Comparison of ENCODE assay signal across 9 mouse cellular contexts in the genomic region with DNA sequence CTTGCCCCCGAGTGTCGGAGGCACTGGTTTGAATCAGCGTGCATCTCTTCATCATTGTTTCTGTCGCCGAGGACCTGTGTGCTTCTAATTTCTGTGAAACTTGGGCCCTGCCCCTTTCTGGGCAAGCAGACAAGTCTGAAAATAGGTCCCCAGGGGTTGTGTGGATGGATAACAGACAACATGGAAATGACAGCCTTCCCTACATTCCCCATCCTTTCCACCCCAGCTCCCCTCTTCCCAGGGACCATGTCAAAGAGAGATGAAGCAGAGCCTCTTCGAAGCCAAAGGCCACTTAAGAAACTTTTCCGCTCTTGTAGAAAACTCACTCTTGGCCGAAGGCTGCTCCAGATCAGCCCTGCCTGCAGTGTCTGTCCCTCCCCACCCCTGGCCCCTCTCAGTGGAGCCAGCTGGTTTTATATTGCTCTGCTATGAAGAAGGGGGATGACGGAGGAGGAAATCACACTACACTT.
DNase-seq lines count a peak whose midpoint lies in the region; ATAC-seq lines count a peak whose summit lies in the region.
"Had no signal": no experiment of that assay in that cellular context is flagged by ENCODE, and none has a peak within 500 bp of the region (broad histone marks: within the 10 kb centered on the region; RNA-seq: fewer than 3 reads in every experiment).

No protein-coding gene starts in this region.

- H3K27ac ChIP-seq in embryonic facial prominence, embryonic 13.5 days: peak overlapping the region; percentile 89
- H3K27ac ChIP-seq in heart, embryonic 13.5 days (replicated peaks): peak overlapping the region; percentile 91
- peak overlapping the region; percentile 90 for H3K27ac ChIP-seq in kidney, embryonic 14.5 days (ENCODE audit: low read depth, low read length)

- H3K36me3 ChIP-seq in embryonic facial prominence, embryonic 13.5 days: no peaks in the 10 kb centered on the region
- no peaks in the 10 kb centered on the region for H3K36me3 ChIP-seq in heart, embryonic 13.5 days
- H3K36me3 ChIP-seq in kidney, embryonic 14.5 days (ENCODE audit: control insufficient read depth, insufficient read depth, low read length): no peaks in the 10 kb centered on the region

- peak overlapping the region; percentile 37 for H3K4me3 ChIP-seq in embryonic facial prominence, embryonic 13.5 days
- H3K4me3 ChIP-seq in heart, embryonic 13.5 days: peak overlapping the region; percentile 49
- peak overlapping the region; percentile 24; the same call in 1 of the 2 replicates for H3K4me3 ChIP-seq in kidney, embryonic 14.5 days (ENCODE audit: low read length)

- WGBS in embryonic facial prominence, embryonic 13.5 days: 16% methylated on average over 9 of the region's 9 CpGs
- WGBS in heart, embryonic 13.5 days: 14% methylated on average over 9 of the region's 9 CpGs
- 20% methylated on average over 9 of the region's 9 CpGs for WGBS in kidney, embryonic 14.5 days

- peaks cover 27% of the 10 kb centered on the region for H3K4me1 ChIP-seq in embryonic facial prominence, embryonic 13.5 days
- H3K4me1 ChIP-seq in heart, embryonic 13.5 days: peaks cover 42% of the 10 kb centered on the region
- H3K4me1 ChIP-seq in kidney, embryonic 14.5 days (ENCODE audit: control insufficient read depth, insufficient read depth, low read length): peaks cover 27% of the 10 kb centered on the region

- H3K4me2 ChIP-seq in embryonic facial prominence, embryonic 13.5 days: peak overlapping the region; percentile 69
- H3K4me2 ChIP-seq in heart, embryonic 13.5 days: peak overlapping the region; percentile 73
- H3K4me2 ChIP-seq in kidney, embryonic 14.5 days (replicated peaks; ENCODE audit: low read depth, low read length): peak overlapping the region; percentile 53

- no peaks in the 10 kb centered on the region for H3K27me3 ChIP-seq in embryonic facial prominence, embryonic 13.5 days
- H3K27me3 ChIP-seq in heart, embryonic 13.5 days (replicated peaks): no peaks in the 10 kb centered on the region
- no peaks in the 10 kb centered on the region for H3K27me3 ChIP-seq in kidney, embryonic 14.5 days (ENCODE audit: control insufficient read depth, insufficient read depth, low read length)
- H3K27me3 ChIP-seq: CH12.LX had no signal

- H3K9ac ChIP-seq in embryonic facial prominence, embryonic 13.5 days: peak overlapping the region; percentile 32; the same call in 1 of the 2 replicates
- peak overlapping the region; percentile 69 for H3K9ac ChIP-seq in heart, embryonic 13.5 days
- H3K9ac ChIP-seq in kidney, embryonic 14.5 days (ENCODE audit: low read depth, low read length): 0 out of 2 replicates have a peak overlapping the region, but pooled peaks have one; percentile 44

- H3K9me3 ChIP-seq in embryonic facial prominence, embryonic 13.5 days: no peaks in the 10 kb centered on the region
- H3K9me3 ChIP-seq in heart, embryonic 13.5 days: no peaks in the 10 kb centered on the region
- no peaks in the 10 kb centered on the region for H3K9me3 ChIP-seq in kidney, embryonic 14.5 days (ENCODE audit: control insufficient read depth, low read length)

- ATAC-seq in frontal cortex, adult (ENCODE audit: low TSS enrichment): peak; percentile 38; the same call in 1 of the 2 replicates
- peak; percentile 74 for ATAC-seq in embryonic facial prominence, embryonic 13.5 days (ENCODE audit: insufficient number of reproducible peaks, insufficient read depth, low FRiP score, low TSS enrichment, low read depth)
- ATAC-seq in heart, embryonic 13.5 days (ENCODE audit: extremely low read depth, insufficient number of reproducible peaks, low FRiP score, low TSS enrichment): peak; percentile 72
- peak; percentile 66 for ATAC-seq in kidney, embryonic 14.5 days (ENCODE audit: low FRiP score, low TSS enrichment)

- no peak for DNase-seq in frontal cortex, postnatal 25 days (ENCODE audit: low spot score in 2 of 2)
- DNase-seq in lung, postnatal 36 days: peak; percentile 78
- peak; percentile 26 for DNase-seq in urinary bladder, postnatal 25 days (ENCODE audit: low spot score)
- no peak for DNase-seq in B cell, adult 2 months

Comparison
In these comparisons a context has a peak if more than half of its experiments do, and no peak if none do; other contexts are left out.
1. DNase-seq: peak in lung, postnatal 36 days (single experiment) and urinary bladder, postnatal 25 days (single experiment); none in frontal cortex, postnatal 25 days (0 of 2) and B cell, adult 2 months (0 of 2).
2. Peak in every context shown above with its lines, with median percentiles within 50 percentile points of each other: ATAC-seq, H3K27ac ChIP-seq, H3K4me2 ChIP-seq, H3K4me3 ChIP-seq and H3K9ac ChIP-seq.